Mouse (Mus musculus) lung, embryonic 14.5 days (tissue): ENCODE measurements around the gene Lyrm2. TPM values are rescaled to one million over a fixed set of nuclear protein-coding genes. Genes with fewer than 3 reads are reported as not detected.

Experiments
- ATAC-seq: fragments of 200-750 bp; cut with Nextera tagmentation; 2 replicates; pipeline ENCODE4 v1.8.0; 2017; ENCODE audit warnings: mild to moderate bottlenecking, moderate TSS enrichment, moderate library complexity; ENCODE audit not compliant: insufficient read depth
- DNase-seq: peaks from one replicate; pipeline ENCODE4 v3.0.0-alpha.2; 2015
- H3K27ac ChIP-seq: fragments of 300-500 bp; sonication (generic); 2 replicates; pipeline ENCODE4 v1.5.1; 2014; ENCODE audit warnings: low read depth, mild to moderate bottlenecking, moderate library complexity
- H3K27me3 ChIP-seq: fragments of 300-500 bp; sonication (generic); 2 replicates; pipeline ENCODE4 v1.6.1; 2014; ENCODE audit warnings: low read length, control low read depth; ENCODE audit not compliant: insufficient read depth
- H3K36me3 ChIP-seq: fragments of 300-500 bp; sonication (generic); 2 replicates; pipeline ENCODE4 v1.6.1; 2014; ENCODE audit warnings: control low read depth; ENCODE audit not compliant: insufficient read depth
- H3K4me1 ChIP-seq: fragments of 300-500 bp; sonication (generic); 2 replicates; pipeline ENCODE4 v1.6.1; 2014; ENCODE audit warnings: antibody characterized with exemption, control low read depth; ENCODE audit not compliant: insufficient read depth
- H3K4me2 ChIP-seq: fragments of 300-500 bp; sonication (generic); 2 replicates; pipeline ENCODE4 v1.6.1; 2014; ENCODE audit warnings: mild to moderate bottlenecking
- H3K4me3 ChIP-seq: fragments of 300-500 bp; sonication (generic); 2 replicates; pipeline ENCODE4 v1.5.1; 2014; ENCODE audit warnings: low read depth, low read length
- H3K9ac ChIP-seq: fragments of 300-500 bp; sonication (generic); 2 replicates; pipeline ENCODE4 v1.6.1; 2014
- H3K9me3 ChIP-seq: fragments of 300-500 bp; sonication (generic); 2 replicates; pipeline ENCODE4 v1.6.1; 2016; ENCODE audit warnings: low read depth, low read length, control low read depth
- CTCF ChIP-seq: IDR thresholded peaks from 2 replicates; pipeline ENCODE4 v1.5.1; 2016; ENCODE audit warnings: antibody characterized with exemption, low read depth
- WGBS: fragments of 180-500 bp; shearing (Covaris S2); extraction: QIAGEN DNeasy Blood & Tissue Kit; methylation state at CpG from one replicate; pipeline ENCODE4 v1.1.7; 2014; 5-methylcytosine and 5-hydroxymethylcytosine counted together
- polyA plus RNA-seq: library from polyadenylated mRNA; unstranded; fragments of >200 nt; fragmentation: Nextera tagmentation; extraction: Ambion mirVana; gene quantifications from 2 replicates; pipeline ENCODE4 v1.2.1, GENCODE M21; 2014

The Lyrm2 gene
- polyA plus RNA-seq, 1 experiment from 2014 or later: 92.9 TPM

DNA sequence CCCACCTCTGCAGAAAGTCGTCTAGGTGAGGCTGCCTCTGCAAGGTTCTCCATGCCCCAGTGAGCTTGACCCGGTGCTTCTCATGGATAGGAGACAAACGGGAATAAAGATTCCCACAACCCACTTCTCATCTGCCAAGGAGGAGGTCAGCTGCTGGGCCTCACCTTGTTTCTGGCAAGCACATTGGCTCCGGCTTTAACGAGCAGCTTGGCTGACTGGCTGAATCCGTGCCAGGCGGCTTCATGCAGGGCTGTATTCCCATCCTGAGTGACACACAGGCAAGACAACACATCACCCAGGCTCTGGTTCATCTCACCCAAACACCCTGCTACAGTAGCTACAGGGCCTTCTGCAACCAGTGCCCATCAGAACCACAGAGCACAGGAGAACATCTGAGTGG is 26.9 kb downstream of the Lyrm2 start:
- no peak for TF ChIP-seq CTCF
- WGBS: 57% methylated on average over 7 of the region's 7 CpGs

DNA sequence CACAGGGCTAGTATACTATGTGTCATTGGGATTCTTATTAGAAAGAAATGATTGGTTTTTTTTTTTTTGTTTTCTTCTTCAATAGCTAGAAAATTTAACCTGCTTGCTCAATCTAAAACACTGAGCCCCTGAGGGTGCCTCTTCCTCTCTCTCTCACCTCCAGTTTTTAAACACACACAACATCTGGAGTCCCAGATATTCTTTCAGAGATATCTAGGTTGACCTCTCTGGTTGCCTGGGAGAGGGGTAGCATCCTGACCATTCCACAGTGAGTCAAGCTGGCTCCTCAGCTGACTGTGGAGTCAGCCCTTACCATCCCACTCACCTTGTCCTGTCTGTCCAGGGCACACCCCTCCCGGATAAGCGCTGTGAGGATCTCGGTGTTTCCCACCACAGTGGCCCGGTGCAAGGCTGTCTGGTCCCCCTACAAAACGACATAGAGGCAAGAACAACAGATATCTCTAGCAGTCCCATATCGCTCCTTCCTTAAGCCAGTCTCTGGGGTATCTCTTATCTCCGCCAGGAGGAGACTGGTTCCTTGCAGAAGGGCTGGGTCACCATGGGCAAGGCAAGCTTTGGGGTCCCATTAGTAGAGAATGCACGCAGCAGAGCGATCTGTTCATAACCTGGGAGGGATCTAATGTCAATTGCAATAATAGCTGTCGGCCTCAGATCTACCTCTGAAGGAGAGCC is 28.5 kb downstream of the Lyrm2 start:
- ATAC-seq: no peak

More for the DNA sequence above, 26.9 kb downstream of the Lyrm2 start:
- no peaks in the 10 kb centered on the region for H3K36me3 ChIP-seq
- H3K9me3 ChIP-seq: no peaks in the 10 kb centered on the region
- no peak overlapping the region for H3K27ac ChIP-seq
- ATAC-seq: no peak
- DNase-seq: peak; percentile 20
- no peak overlapping the region for H3K4me3 ChIP-seq
- H3K9ac ChIP-seq: no peak overlapping the region
- H3K4me1 ChIP-seq: no peaks in the 10 kb centered on the region
- H3K27me3 ChIP-seq: no peaks in the 10 kb centered on the region
- H3K4me2 ChIP-seq: no peak overlapping the region

DNA sequence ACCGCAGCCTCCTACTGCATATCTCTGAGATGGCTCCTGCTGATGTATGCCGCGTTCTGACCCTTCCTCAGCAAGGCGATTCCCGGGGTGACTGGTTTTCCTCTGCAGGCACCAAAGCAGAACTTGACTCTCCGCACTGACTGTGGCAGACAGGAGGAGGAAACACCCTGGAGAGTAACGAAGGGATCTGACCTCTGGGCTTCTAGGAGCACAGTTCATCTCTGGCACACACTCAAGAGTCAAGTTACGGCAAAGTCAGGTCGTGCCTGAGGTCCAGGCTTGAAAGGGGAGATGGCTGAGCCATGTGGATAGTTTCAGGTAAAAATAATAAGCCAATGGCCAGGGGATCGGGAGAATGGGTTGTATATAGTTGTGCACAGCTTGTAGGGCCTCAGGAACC is 29.3 kb downstream of the Lyrm2 start:
- DNase-seq (no peak), ATAC-seq (no peak)
- Histone ChIP-seq H3K9me3 (no peaks in the 10 kb centered on the region), H3K9ac (no peak overlapping the region), H3K4me1 (no peaks in the 10 kb centered on the region), H3K4me2 (no peak overlapping the region), H3K27ac (no peak overlapping the region), H3K4me3 (no peak overlapping the region), H3K36me3 (no peaks in the 10 kb centered on the region), H3K27me3 (no peaks in the 10 kb centered on the region)
- TF ChIP-seq CTCF: no peak
- WGBS: 36% methylated on average over 10 of the region's 10 CpGs

More for the DNA sequence above, 28.5 kb downstream of the Lyrm2 start:
- no peaks in the 10 kb centered on the region for H3K4me1 ChIP-seq
- no peak for TF ChIP-seq CTCF
- WGBS: 73% methylated on average over 10 of the region's 10 CpGs
- no peak for DNase-seq
- H3K27me3 ChIP-seq: no peaks in the 10 kb centered on the region
- no peaks in the 10 kb centered on the region for H3K9me3 ChIP-seq
- no peak overlapping the region for H3K4me3 ChIP-seq
- no peak overlapping the region for H3K27ac ChIP-seq
- no peaks in the 10 kb centered on the region for H3K36me3 ChIP-seq
- H3K9ac ChIP-seq: no peak overlapping the region
- H3K4me2 ChIP-seq: no peak overlapping the region

DNA sequence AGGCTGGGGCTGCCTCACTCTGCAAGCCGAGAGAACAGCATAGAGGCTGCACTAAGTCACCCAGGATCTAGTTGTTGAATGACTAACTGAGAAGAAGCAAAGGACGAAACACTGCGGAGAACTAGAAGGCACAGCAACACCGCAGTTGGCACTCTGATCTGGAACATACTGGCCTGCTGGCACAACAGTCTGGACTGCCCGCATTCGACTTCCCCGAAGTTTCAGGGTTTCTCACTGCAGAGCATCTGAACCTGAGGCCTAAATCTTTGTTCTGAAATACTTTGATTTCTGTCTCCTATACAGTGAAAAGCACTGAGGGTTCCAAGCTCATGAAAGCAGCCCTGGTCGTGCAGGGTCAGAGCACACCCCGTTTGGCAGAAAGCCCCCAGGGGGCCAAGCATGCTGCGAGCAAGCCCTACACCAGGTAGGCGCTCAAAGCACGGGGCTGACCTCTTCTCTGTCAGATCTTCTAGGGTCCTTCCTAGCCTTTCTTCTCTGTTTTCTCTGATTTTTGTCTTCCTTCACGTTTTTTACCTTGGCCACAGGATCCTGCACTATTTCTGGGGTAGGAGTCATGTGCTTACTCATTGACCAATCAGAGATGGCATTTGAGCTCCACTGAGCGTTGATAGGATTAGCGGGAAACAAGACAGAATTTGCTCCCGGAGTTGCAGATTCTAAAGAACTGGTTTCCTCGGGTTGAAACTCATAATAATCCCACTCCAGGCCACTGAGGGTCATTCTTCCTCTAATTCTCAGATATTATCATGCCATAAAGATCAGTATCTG is 33.6 kb downstream of the Lyrm2 start:
- Histone ChIP-seq H3K4me3 (no peak overlapping the region), H3K4me2 (peak overlapping the region; percentile 51), H3K27me3 (no peaks in the 10 kb centered on the region), H3K4me1 (no peaks in the 10 kb centered on the region), H3K9me3 (no peaks in the 10 kb centered on the region), H3K36me3 (no peaks in the 10 kb centered on the region), H3K27ac (no peak overlapping the region), H3K9ac (no peak overlapping the region)
- DNase-seq (peak; percentile 61), ATAC-seq (peak; percentile 65)
- WGBS: 43% methylated on average over 17 of the region's 17 CpGs
- TF ChIP-seq CTCF: no peak

DNA sequence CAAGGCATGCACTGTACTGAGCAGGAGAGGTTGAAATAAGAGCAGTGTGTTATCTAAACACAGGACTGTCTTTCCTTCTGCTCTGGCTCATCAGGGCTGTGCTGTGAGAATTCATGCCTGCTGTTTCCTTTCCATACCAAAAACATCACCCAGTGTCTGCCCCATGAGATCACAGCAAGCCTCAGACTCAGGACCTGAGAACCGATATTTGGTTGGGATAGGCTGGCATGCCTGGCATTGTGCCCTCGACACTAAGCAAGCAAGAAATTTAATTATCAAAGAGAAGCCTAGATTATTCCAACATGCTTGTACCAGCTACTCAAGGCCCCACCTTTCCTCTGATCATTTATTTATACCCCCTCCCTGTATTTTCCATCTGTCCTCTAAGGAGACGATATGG is 34.5 kb downstream of the Lyrm2 start:
- ATAC-seq (no peak), DNase-seq (no peak)
- no peaks in the 10 kb centered on the region for H3K4me1 ChIP-seq
- peak overlapping the region; percentile 51; the same call in 1 of the 2 replicates for H3K4me2 ChIP-seq
- TF ChIP-seq CTCF: no peak
- no peak overlapping the region for H3K9ac ChIP-seq
- H3K36me3 ChIP-seq: no peaks in the 10 kb centered on the region
- H3K27me3 ChIP-seq: no peaks in the 10 kb centered on the region
- no peak overlapping the region for H3K27ac ChIP-seq
- H3K4me3 ChIP-seq: no peak overlapping the region
- no peaks in the 10 kb centered on the region for H3K9me3 ChIP-seq
- WGBS: 82% methylated on average over 3 of the region's 3 CpGs

DNA sequence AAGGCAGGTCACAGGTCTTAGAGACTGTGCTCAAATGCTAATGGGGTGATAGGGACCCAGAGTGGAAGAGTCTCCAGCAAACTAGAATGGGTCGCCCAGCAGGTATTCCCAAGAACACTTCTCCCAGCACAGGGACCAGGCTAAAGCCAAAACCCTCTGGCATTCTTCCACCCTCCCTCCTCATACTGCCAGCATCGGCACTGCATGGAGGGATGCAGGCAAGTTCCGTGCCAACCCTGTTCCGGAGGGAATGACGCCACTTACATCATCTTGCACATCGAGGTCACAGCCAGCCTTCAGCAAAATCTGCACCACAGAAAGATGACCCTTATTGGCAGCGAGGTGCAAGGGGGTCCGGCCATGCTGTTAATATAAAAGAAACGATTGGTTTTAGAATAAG is 36.0 kb downstream of the Lyrm2 start:
- 79% methylated on average over 9 of the region's 9 CpGs for WGBS
- Histone ChIP-seq H3K9me3 (no peaks in the 10 kb centered on the region), H3K27me3 (no peaks in the 10 kb centered on the region), H3K27ac (no peak overlapping the region), H3K4me1 (no peaks in the 10 kb centered on the region), H3K9ac (no peak overlapping the region), H3K4me3 (no peak overlapping the region), H3K4me2 (no peak overlapping the region), H3K36me3 (no peaks in the 10 kb centered on the region)
- TF ChIP-seq CTCF: no peak
- DNase-seq: no peak
- no peak for ATAC-seq

DNA sequence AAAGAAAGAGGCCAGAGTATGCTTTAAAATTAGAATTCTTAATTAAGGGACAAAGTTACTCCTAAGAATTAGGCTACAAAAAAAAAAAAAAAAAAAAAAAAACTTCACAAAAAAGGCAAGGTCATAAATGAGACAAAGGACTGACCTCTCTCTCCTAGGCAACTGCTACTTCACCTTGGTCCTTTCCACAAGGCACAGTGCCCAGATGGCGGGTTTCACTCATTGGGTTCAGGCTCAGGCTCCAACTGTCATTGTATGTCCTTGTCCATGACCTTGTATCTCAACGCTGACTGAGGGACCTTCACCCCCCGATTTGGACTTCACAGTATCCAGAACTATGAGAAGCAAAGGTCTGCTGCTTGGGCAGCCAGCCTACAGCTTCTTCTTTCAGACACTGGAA is 38.3 kb downstream of the Lyrm2 start:
- WGBS: 87% methylated on average over 3 of the region's 3 CpGs
- no peaks in the 10 kb centered on the region for H3K36me3 ChIP-seq
- ATAC-seq (no peak), DNase-seq (no peak)
- H3K4me2 ChIP-seq: no peak overlapping the region
- H3K4me3 ChIP-seq: no peak overlapping the region
- no peak overlapping the region for H3K27ac ChIP-seq
- no peaks in the 10 kb centered on the region for H3K9me3 ChIP-seq
- H3K9ac ChIP-seq: no peak overlapping the region
- TF ChIP-seq CTCF: no peak
- no peaks in the 10 kb centered on the region for H3K4me1 ChIP-seq
- H3K27me3 ChIP-seq: no peaks in the 10 kb centered on the region

Other genes with a start within 250 kb of the Lyrm2 start
- 0.09 TPM in 1 of 2 replicates, not detected in the other for gene Gja10, start 197.5 kb upstream of the Lyrm2 start, polyA plus RNA-seq
- gene Casp8ap2, start 184.8 kb upstream of the Lyrm2 start, polyA plus RNA-seq: 54.3 and 62.3 TPM in 2 replicates
- gene Mdn1, start 143.1 kb upstream of the Lyrm2 start, polyA plus RNA-seq: 19.5 and 25.1 TPM in 2 replicates
- 4.0 and 4.7 TPM in 2 replicates for gene Ankrd6, start 150.6 kb downstream of the Lyrm2 start, polyA plus RNA-seq
- 1.8 and 2.7 TPM in 2 replicates for gene Rragd, start 182.8 kb downstream of the Lyrm2 start, polyA plus RNA-seq
- gene Ube2j1, start 231.2 kb downstream of the Lyrm2 start, polyA plus RNA-seq: 50.7 and 57.4 TPM in 2 replicates